Mouse (Mus musculus): Measurements from ENCODE around the gene Pcsk4. TPM values are rescaled to one million over a fixed set of nuclear protein-coding genes. Genes with fewer than 3 reads are reported as not detected.
A peak's percentile ranks its signal among the peaks of the same experiment; 100 is the strongest.

The Pcsk4 gene
- polyA plus RNA-seq, 1 experiment from 2014 or later, result 4.7 TPM

DNA sequence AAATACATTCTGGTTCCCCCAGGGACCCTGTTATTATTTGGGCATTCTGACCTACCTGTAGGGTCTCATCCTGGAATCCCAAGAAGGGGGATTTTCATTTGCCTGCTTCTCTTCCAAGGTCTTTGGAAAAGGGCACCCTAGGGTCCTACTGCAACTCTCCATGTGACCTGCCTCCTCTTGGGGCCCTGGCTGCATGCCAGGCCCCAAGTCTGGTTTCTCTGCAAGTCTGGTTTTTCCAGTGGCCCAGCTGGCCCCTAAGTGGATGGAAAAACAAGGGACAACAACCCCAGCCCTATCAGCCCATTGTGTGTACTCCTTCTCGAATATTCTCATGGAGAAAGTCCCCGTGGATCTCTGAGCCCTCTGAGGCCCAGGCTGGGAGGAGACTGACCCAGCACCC, 1.6 kb upstream of the Pcsk4 start:
- peak overlapping the region; percentile 21 for H3K4me2 ChIP-seq (replicated peaks)
- H3K9me3 ChIP-seq (ENCODE audit: control insufficient read depth, low read length), result no peaks in the 10 kb centered on the region
- no peak overlapping the region for H3K27ac ChIP-seq
- H3K4me1 ChIP-seq (replicated peaks; ENCODE audit: control insufficient read depth, insufficient read depth, low read length), result no peaks in the 10 kb centered on the region; the same call in 1 of the 2 replicates
- no peak overlapping the region for H3K9ac ChIP-seq
- H3K36me3 ChIP-seq (replicated peaks; ENCODE audit: control insufficient read depth, insufficient read depth), result no peaks in the 10 kb centered on the region
- WGBS, result 78% methylated on average over 2 of the region's 2 CpGs
- DNase-seq (ENCODE audit: low spot score), result no peak
- no peak overlapping the region for H3K4me3 ChIP-seq (replicated peaks; ENCODE audit: low read length)
- no peak for ATAC-seq (ENCODE audit: low FRiP score)
- no peaks in the 10 kb centered on the region for H3K27me3 ChIP-seq (ENCODE audit: control insufficient read depth, insufficient read depth, low read length)

GRCm38 (mm10) chr10:80330084-80330483, 786 bp upstream of the Pcsk4 start:
- DNase-seq (ENCODE audit: low spot score) (no peak), ATAC-seq (ENCODE audit: low FRiP score) (no peak)
- Histone ChIP-seq H3K36me3 (replicated peaks; ENCODE audit: control insufficient read depth, insufficient read depth) (no peaks in the 10 kb centered on the region), H3K9ac (peak overlapping the region; percentile 58), H3K4me3 (replicated peaks; ENCODE audit: low read length) (peak overlapping the region; percentile 43), H3K9me3 (ENCODE audit: control insufficient read depth, low read length) (no peaks in the 10 kb centered on the region), H3K27me3 (ENCODE audit: control insufficient read depth, insufficient read depth, low read length) (0 out of 2 replicates have a peak, but pooled peaks cover under 1% of the 10 kb centered on the region), H3K4me2 (replicated peaks) (peak overlapping the region; percentile 87), H3K27ac (no peak overlapping the region), H3K4me1 (replicated peaks; ENCODE audit: control insufficient read depth, insufficient read depth, low read length) (no peaks in the 10 kb centered on the region; the same call in 1 of the 2 replicates)
- 1% methylated on average over 39 of the region's 41 CpGs for WGBS

DNA sequence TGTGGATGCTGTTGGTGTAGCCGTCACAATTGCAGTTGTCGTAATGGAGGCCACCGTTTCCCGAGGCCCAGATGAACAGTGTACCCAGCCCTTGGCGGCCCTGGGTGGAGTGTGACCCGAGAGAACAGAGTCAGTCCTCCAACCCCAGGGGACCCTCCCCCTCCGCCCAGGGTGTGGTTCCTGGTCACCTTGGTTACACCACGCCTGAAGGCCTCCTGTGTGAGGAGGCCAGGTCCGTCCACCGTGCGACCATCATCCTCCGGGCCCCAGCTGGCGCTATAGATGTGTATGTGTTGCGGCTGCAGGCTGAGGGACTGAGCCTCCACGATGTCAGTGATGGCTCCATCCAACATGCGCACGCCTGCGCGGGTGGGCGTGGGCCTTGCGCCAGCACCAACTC, 4.3 kb downstream of the Pcsk4 start:
- no peak overlapping the region for H3K4me2 ChIP-seq (replicated peaks)
- H3K9ac ChIP-seq, result no peak overlapping the region
- 88% methylated on average over 21 of the region's 21 CpGs for WGBS
- no peaks in the 10 kb centered on the region for H3K9me3 ChIP-seq (ENCODE audit: control insufficient read depth, low read length)
- H3K4me1 ChIP-seq (replicated peaks; ENCODE audit: control insufficient read depth, insufficient read depth, low read length), result peaks cover 7% of the 10 kb centered on the region
- H3K27me3 ChIP-seq (ENCODE audit: control insufficient read depth, insufficient read depth, low read length), result peaks cover 6% of the 10 kb centered on the region; the same call in 1 of the 2 replicates
- no peak overlapping the region for H3K4me3 ChIP-seq (replicated peaks; ENCODE audit: low read length)
- no peak overlapping the region for H3K27ac ChIP-seq
- no peaks in the 10 kb centered on the region for H3K36me3 ChIP-seq (replicated peaks; ENCODE audit: control insufficient read depth, insufficient read depth)
- no peak for DNase-seq (ENCODE audit: low spot score)
- ATAC-seq (ENCODE audit: low FRiP score), result no peak

- Histone ChIP-seq H3K27ac (no peak overlapping the region), H3K36me3 (replicated peaks; ENCODE audit: control insufficient read depth, insufficient read depth) (no peaks in the 10 kb centered on the region), H3K9ac (no peak overlapping the region; the same call in 1 of the 2 replicates), H3K4me2 (replicated peaks) (peak overlapping the region; percentile 74; the same call in 1 of the 2 replicates), H3K9me3 (ENCODE audit: control insufficient read depth, low read length) (no peaks in the 10 kb centered on the region), H3K27me3 (ENCODE audit: control insufficient read depth, insufficient read depth, low read length) (peaks cover 6% of the 10 kb centered on the region; the same call in 1 of the 2 replicates), H3K4me1 (replicated peaks; ENCODE audit: control insufficient read depth, insufficient read depth, low read length) (peaks cover 12% of the 10 kb centered on the region), H3K4me3 (replicated peaks; ENCODE audit: low read length) (peak overlapping the region; percentile 38; the same call in 1 of the 2 replicates)
- 80% methylated on average over 17 of the region's 17 CpGs for WGBS
- ATAC-seq (ENCODE audit: low FRiP score) (no peak), DNase-seq (ENCODE audit: low spot score) (no peak)
Observed at GRCm38 (mm10) chr10:80324120-80325037, 4.9 kb downstream of the Pcsk4 start.

DNA sequence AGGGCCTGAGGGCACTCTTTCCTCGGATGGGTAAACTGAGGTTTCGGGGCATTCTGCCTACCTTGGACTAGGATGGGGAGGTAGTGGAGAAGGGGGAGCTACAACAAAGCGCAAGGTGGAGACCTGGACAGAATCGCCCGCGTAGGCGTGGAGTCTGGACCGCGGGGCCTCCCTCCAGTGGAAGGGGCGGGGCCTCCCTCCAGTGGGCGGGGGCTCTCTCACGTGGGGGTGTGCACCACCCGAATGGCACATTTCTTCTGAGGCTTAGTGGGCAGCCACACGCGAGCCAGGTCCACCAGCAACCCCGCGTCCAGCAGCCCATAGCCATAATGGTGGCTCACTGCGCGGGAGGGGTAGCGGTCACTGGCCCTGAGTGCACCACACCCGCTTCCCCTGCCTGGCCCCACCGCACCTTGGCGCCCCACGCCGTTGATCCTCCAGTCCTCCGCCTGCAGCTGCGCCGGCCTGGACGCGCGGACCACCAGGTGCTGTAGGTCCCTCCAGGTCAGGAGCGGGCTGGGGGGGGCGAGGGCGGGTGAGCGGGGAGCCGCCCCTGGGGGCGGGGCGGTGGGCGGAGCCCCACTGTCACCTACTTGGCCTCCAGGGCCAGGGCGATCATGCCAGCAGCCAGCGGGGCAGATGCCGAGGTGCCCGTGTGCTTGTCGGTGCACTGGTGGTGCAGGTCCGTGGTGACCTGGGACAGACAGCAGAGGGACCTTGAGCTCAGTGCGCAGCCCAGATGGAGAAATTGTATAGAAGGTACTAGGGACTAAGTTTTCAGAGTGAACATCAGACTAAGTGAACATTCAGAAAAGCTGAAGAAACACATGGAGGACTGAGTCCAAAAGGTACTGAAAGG, 5.8 kb downstream of the Pcsk4 start:
- peak overlapping the region; percentile 44 for H3K9ac ChIP-seq
- H3K4me2 ChIP-seq (replicated peaks), result peak overlapping the region; percentile 74
- H3K4me3 ChIP-seq (replicated peaks; ENCODE audit: low read length), result peak overlapping the region; percentile 38
- WGBS, result under 1% methylated on average over 46 of the region's 46 CpGs
- DNase-seq (ENCODE audit: low spot score) (no peak), ATAC-seq (ENCODE audit: low FRiP score) (0 out of 2 replicates have a peak, but pooled peaks have one; percentile 15)
- H3K27ac ChIP-seq, result no peak overlapping the region
- H3K27me3 ChIP-seq (ENCODE audit: control insufficient read depth, insufficient read depth, low read length), result peaks cover 6% of the 10 kb centered on the region; the same call in 1 of the 2 replicates
- H3K9me3 ChIP-seq (ENCODE audit: control insufficient read depth, low read length), result no peaks in the 10 kb centered on the region
- H3K36me3 ChIP-seq (replicated peaks; ENCODE audit: control insufficient read depth, insufficient read depth), result peaks cover 6% of the 10 kb centered on the region; the same call in 1 of the 2 replicates
- H3K4me1 ChIP-seq (replicated peaks; ENCODE audit: control insufficient read depth, insufficient read depth, low read length), result peaks cover 15% of the 10 kb centered on the region

GRCm38 (mm10) chr10:80322811-80323211, 6.5 kb downstream of the Pcsk4 start:
- WGBS, result 5% methylated on average over 28 of the region's 28 CpGs
- Histone ChIP-seq H3K27me3 (ENCODE audit: control insufficient read depth, insufficient read depth, low read length) (peaks cover 6% of the 10 kb centered on the region; the same call in 1 of the 2 replicates), H3K9ac (peak overlapping the region; percentile 44; the same call in 1 of the 2 replicates), H3K4me1 (replicated peaks; ENCODE audit: control insufficient read depth, insufficient read depth, low read length) (peaks cover 15% of the 10 kb centered on the region), H3K9me3 (ENCODE audit: control insufficient read depth, low read length) (no peaks in the 10 kb centered on the region), H3K4me3 (replicated peaks; ENCODE audit: low read length) (peak overlapping the region; percentile 38), H3K36me3 (replicated peaks; ENCODE audit: control insufficient read depth, insufficient read depth) (peaks cover 12% of the 10 kb centered on the region), H3K27ac (no peak overlapping the region), H3K4me2 (replicated peaks) (peak overlapping the region; percentile 74)
- no peak for ATAC-seq (ENCODE audit: low FRiP score)
- DNase-seq (ENCODE audit: low spot score), result no peak

DNA sequence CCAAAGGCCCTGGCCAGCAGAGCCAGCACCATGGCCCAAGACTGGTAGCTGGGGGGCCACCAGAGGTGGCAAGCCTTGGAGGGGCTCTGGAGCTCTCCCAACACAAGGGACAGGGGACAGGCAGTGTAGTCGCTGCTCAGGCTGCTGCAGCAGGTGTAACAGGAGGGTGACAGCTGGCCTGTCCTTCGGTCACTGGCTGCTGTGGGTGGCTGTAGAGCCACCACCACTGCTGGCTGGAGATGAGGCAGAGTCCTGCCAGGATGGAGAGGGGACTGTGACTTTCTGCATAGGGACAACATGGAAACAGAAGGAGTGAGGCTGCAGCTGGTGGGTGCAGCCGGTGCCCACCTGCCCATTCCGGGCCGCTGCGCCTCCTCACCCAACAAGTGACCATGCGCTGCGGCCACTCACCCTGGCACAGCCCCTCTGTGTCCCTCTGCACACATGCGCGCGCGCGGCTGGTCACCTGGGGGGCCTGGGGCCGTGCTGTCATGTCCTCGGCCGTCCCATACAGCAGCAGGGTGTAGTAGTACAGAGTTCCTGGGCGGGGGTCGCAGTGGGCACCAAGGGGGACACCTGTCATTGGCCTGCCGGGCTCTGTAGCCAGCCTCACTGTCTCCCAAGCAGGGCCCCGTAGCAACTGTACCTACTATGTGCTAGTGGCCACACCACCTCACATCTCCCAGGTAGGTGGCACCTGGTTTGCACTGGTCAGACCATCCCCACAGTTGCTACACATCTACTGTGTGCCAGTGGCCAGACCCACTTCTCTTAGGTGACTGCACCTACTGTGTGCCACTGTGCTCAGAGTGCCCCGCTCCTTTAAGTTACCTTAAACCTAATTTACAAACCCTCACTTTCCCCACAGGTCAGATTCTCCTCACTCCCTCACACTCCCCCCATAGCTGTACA, 7.4 kb downstream of the Pcsk4 start:
- Histone ChIP-seq H3K36me3 (replicated peaks; ENCODE audit: control insufficient read depth, insufficient read depth) (peaks cover 21% of the 10 kb centered on the region), H3K9ac (no peak overlapping the region), H3K4me1 (replicated peaks; ENCODE audit: control insufficient read depth, insufficient read depth, low read length) (peaks cover 15% of the 10 kb centered on the region), H3K9me3 (ENCODE audit: control insufficient read depth, low read length) (no peaks in the 10 kb centered on the region), H3K27ac (no peak overlapping the region), H3K4me2 (replicated peaks) (0 out of 2 replicates have a peak overlapping the region, but pooled peaks have one; percentile 74), H3K27me3 (ENCODE audit: control insufficient read depth, insufficient read depth, low read length) (peaks cover 6% of the 10 kb centered on the region; the same call in 1 of the 2 replicates), H3K4me3 (replicated peaks; ENCODE audit: low read length) (no peak overlapping the region)
- ATAC-seq (ENCODE audit: low FRiP score), result no peak
- 92% methylated on average over 21 of the region's 21 CpGs for WGBS
- no peak for DNase-seq (ENCODE audit: low spot score)

GRCm38 (mm10) chr10:80321014-80321669, 8.2 kb downstream of the Pcsk4 start:
- Histone ChIP-seq H3K9me3 (ENCODE audit: control insufficient read depth, low read length) (no peaks in the 10 kb centered on the region), H3K4me3 (replicated peaks; ENCODE audit: low read length) (no peak overlapping the region), H3K9ac (no peak overlapping the region), H3K27ac (no peak overlapping the region), H3K27me3 (ENCODE audit: control insufficient read depth, insufficient read depth, low read length) (peaks cover 6% of the 10 kb centered on the region; the same call in 1 of the 2 replicates), H3K4me2 (replicated peaks) (no peak overlapping the region), H3K4me1 (replicated peaks; ENCODE audit: control insufficient read depth, insufficient read depth, low read length) (peaks cover 15% of the 10 kb centered on the region), H3K36me3 (replicated peaks; ENCODE audit: control insufficient read depth, insufficient read depth) (peaks cover 29% of the 10 kb centered on the region)
- ATAC-seq (ENCODE audit: low FRiP score) (no peak), DNase-seq (ENCODE audit: low spot score) (no peak)
- WGBS, result 76% methylated on average over 6 of the region's 6 CpGs

Data from hindbrain, embryonic 14.5 days (tissue).